Mouse (Mus musculus): ENCODE data around the gene Olfr328. TPM values are rescaled to one million over a fixed set of nuclear protein-coding genes. Genes with fewer than 3 reads are reported as not detected.

Gene Olfr328
- not detected in 2 replicates for total RNA-seq (2014; rRNA removed)
- polyA plus RNA-seq (2015; fragmentation: Nextera tagmentation; extraction: Ambion mirVana), result not detected in 2 replicates

DNA sequence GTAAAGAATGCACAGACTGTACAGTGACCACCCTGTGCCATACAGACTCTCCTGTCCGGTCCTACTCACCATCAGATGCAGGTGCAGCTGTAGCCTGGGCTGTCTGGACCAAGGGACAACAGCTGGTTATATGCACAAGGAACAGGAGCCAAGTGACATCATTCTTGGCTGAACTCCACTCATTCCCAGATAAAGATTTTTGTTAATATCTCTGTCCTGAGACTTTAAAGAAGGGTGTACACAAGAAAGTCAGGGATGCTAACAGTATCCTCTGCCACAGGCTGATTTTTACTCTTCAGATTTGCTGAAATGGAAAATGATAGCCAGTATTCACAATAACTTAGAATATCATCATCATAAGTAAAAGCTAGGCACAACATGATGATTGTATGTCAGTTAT is at the start of gene Olfr328:
Gene Olfr328 (minus strand): TSS at position 101 of the 400 bp plus-strand sequence.
- Histone ChIP-seq H3K27me3 (ENCODE audit: insufficient read depth, low read length) (no peaks in the 10 kb centered on the region), H3K9ac (replicated peaks; ENCODE audit: low read length) (no peak within 1 kb of the TSS), H3K36me3 (ENCODE audit: insufficient read depth, low read length) (no peaks in the 10 kb centered on the region), H3K9me3 (ENCODE audit: low read length) (no peaks in the 10 kb centered on the region), H3K4me1 (ENCODE audit: insufficient read depth, low read length) (no peaks in the 10 kb centered on the region), H3K4me2 (ENCODE audit: low read depth, low read length) (no peak within 1 kb of the TSS), H3K27ac (no peak within 1 kb of the TSS), H3K4me3 (ENCODE audit: low read length) (no peak within 1 kb of the TSS)
- DNase-seq (ENCODE audit: low spot score) (no peak), ATAC-seq (no peak)
- 71% methylated on average over 1 of the region's 1 CpGs for WGBS
- no peak for TF ChIP-seq CTCF (IDR thresholded peaks at IDR 0.05; ENCODE audit: low read depth)

DNA sequence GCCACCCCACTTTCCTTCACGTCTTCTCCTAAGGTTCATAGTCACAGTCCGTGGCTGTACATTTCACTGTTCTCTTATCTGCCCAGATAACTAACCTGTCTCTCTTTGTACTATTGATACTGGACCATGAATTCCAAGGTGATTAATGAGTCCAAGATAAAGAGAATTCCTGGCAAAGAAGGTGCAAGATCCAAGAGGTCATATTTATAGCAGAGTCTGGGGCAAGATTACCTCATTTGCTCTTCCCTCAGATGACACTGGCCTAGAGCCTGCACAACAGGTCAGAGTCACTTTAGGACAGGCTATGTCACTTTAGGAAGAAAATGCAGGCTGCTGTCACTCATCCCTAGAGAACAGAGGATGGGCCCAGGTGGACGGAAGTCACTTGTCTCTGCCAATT is 49.8 kb upstream of the Olfr328 start:
- Histone ChIP-seq H3K4me1 (ENCODE audit: insufficient read depth, low read length) (no peaks in the 10 kb centered on the region), H3K9ac (replicated peaks; ENCODE audit: low read length) (no peak overlapping the region), H3K9me3 (ENCODE audit: low read length) (no peaks in the 10 kb centered on the region), H3K27me3 (ENCODE audit: insufficient read depth, low read length) (no peaks in the 10 kb centered on the region), H3K4me2 (ENCODE audit: low read depth, low read length) (no peak overlapping the region), H3K4me3 (ENCODE audit: low read length) (no peak overlapping the region), H3K27ac (no peak overlapping the region), H3K36me3 (ENCODE audit: insufficient read depth, low read length) (no peaks in the 10 kb centered on the region)
- DNase-seq (ENCODE audit: low spot score) (no peak), ATAC-seq (no peak)
- WGBS, result 87% methylated on average over 3 of the region's 3 CpGs
- TF ChIP-seq CTCF (IDR thresholded peaks at IDR 0.05; ENCODE audit: low read depth), result no peak

DNA sequence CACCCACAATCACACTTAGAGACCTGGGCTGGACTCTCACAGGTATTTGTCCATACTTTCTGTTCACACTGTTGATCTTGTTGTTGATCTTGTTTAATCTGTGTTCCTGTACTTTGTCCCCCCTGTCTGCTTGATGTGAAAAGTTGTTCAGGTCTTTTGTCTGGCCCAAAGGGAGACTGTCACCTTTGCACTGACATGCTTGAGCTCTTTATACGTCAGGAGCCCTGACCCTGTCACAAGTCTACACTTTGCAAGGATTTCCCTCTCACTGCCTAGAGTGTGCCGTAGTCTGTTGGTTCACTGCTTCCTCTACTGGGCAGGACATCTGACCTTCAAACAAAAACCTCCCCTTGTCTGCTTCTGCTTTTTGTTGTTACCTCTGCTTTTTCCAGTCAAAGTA is 49.3 kb upstream of the Olfr328 start:
- no peak for TF ChIP-seq CTCF (IDR thresholded peaks at IDR 0.05; ENCODE audit: low read depth)

GRCm38 (mm10) chr11:58602800-58603560 is 47.5 kb upstream of the Olfr328 start:
- Histone ChIP-seq H3K4me3 (ENCODE audit: low read length) (no peak overlapping the region), H3K4me2 (ENCODE audit: low read depth, low read length) (no peak overlapping the region), H3K27me3 (ENCODE audit: insufficient read depth, low read length) (no peaks in the 10 kb centered on the region), H3K9me3 (ENCODE audit: low read length) (no peaks in the 10 kb centered on the region), H3K27ac (no peak overlapping the region), H3K9ac (replicated peaks; ENCODE audit: low read length) (no peak overlapping the region), H3K4me1 (ENCODE audit: insufficient read depth, low read length) (no peaks in the 10 kb centered on the region), H3K36me3 (ENCODE audit: insufficient read depth, low read length) (no peaks in the 10 kb centered on the region)
- DNase-seq (ENCODE audit: low spot score) (no peak), ATAC-seq (no peak)
- TF ChIP-seq CTCF (IDR thresholded peaks at IDR 0.05; ENCODE audit: low read depth), result no peak
- WGBS, result 82% methylated on average over 6 of the region's 6 CpGs

More for the DNA sequence above, 49.3 kb upstream of the Olfr328 start:
- Histone ChIP-seq H3K4me1 (ENCODE audit: insufficient read depth, low read length) (no peaks in the 10 kb centered on the region), H3K9me3 (ENCODE audit: low read length) (no peaks in the 10 kb centered on the region), H3K27me3 (ENCODE audit: insufficient read depth, low read length) (no peaks in the 10 kb centered on the region), H3K9ac (replicated peaks; ENCODE audit: low read length) (no peak overlapping the region), H3K4me2 (ENCODE audit: low read depth, low read length) (no peak overlapping the region), H3K27ac (no peak overlapping the region), H3K4me3 (ENCODE audit: low read length) (no peak overlapping the region), H3K36me3 (ENCODE audit: insufficient read depth, low read length) (no peaks in the 10 kb centered on the region)
- ATAC-seq, result no peak
- WGBS, result 69% methylated on average over 2 of the region's 2 CpGs
- no peak for DNase-seq (ENCODE audit: low spot score)

DNA sequence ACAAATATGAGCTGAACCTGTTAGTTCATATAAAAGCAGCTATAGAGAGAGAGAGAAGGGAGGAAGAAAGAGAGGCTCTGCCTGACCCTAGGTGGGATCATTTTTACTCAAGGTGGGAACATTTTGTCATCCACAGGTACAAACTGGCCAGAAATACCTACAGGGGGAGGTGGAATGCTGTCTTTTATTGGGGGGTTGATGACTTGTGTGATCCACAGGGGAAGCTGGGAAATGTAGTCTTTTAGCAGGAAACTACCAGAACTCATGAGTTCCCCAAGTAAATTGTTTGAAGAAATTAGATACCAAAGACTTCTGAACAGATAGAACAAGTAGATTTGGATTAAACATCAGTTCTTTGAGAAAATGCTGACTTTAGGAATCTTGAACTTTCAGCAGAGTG is 46.6 kb upstream of the Olfr328 start:
- H3K4me1 ChIP-seq (ENCODE audit: insufficient read depth, low read length), result no peaks in the 10 kb centered on the region
- H3K4me2 ChIP-seq (ENCODE audit: low read depth, low read length), result no peak overlapping the region
- no peak for TF ChIP-seq CTCF (IDR thresholded peaks at IDR 0.05; ENCODE audit: low read depth)

GRCm38 (mm10) chr11:58597837-58598236 is 42.4 kb upstream of the Olfr328 start:
- 87% methylated on average over 13 of the region's 13 CpGs for WGBS
- no peaks in the 10 kb centered on the region for H3K4me1 ChIP-seq (ENCODE audit: insufficient read depth, low read length)
- DNase-seq (ENCODE audit: low spot score), result no peak

More for the DNA sequence above, 46.6 kb upstream of the Olfr328 start:
- Histone ChIP-seq H3K36me3 (ENCODE audit: insufficient read depth, low read length) (no peaks in the 10 kb centered on the region), H3K4me3 (ENCODE audit: low read length) (no peak overlapping the region), H3K27ac (no peak overlapping the region), H3K27me3 (ENCODE audit: insufficient read depth, low read length) (no peaks in the 10 kb centered on the region), H3K9me3 (ENCODE audit: low read length) (no peaks in the 10 kb centered on the region), H3K9ac (replicated peaks; ENCODE audit: low read length) (no peak overlapping the region)
- ATAC-seq (no peak), DNase-seq (ENCODE audit: low spot score) (no peak)

GRCm38 (mm10) chr11:58594814-58595213 is 39.4 kb upstream of the Olfr328 start, which contains the start of gene Olfr324:
Gene Olfr324, plus strand, starts transcription at chr11:58595114.
- Histone ChIP-seq H3K9me3 (ENCODE audit: low read length) (no peaks in the 10 kb centered on the region), H3K27ac (no peak within 1 kb of the TSS), H3K36me3 (ENCODE audit: insufficient read depth, low read length) (no peaks in the 10 kb centered on the region), H3K9ac (replicated peaks; ENCODE audit: low read length) (no peak within 1 kb of the TSS), H3K4me3 (ENCODE audit: low read length) (no peak within 1 kb of the TSS), H3K4me1 (ENCODE audit: insufficient read depth, low read length) (no peaks in the 10 kb centered on the region), H3K27me3 (ENCODE audit: insufficient read depth, low read length) (no peaks in the 10 kb centered on the region), H3K4me2 (ENCODE audit: low read depth, low read length) (no peak within 1 kb of the TSS)
- TF ChIP-seq CTCF (IDR thresholded peaks at IDR 0.05; ENCODE audit: low read depth), result no peak
- 84% methylated on average over 6 of the region's 6 CpGs for WGBS
- ATAC-seq, result no peak
- DNase-seq (ENCODE audit: low spot score), result no peak

More at GRCm38 (mm10) chr11:58597837-58598236, 42.4 kb upstream of the Olfr328 start:
- H3K4me2 ChIP-seq (ENCODE audit: low read depth, low read length), result no peak overlapping the region
- no peaks in the 10 kb centered on the region for H3K9me3 ChIP-seq (ENCODE audit: low read length)
- H3K36me3 ChIP-seq (ENCODE audit: insufficient read depth, low read length), result no peaks in the 10 kb centered on the region
- H3K9ac ChIP-seq (replicated peaks; ENCODE audit: low read length), result no peak overlapping the region
- H3K4me3 ChIP-seq (ENCODE audit: low read length), result no peak overlapping the region
- H3K27ac ChIP-seq, result no peak overlapping the region
- H3K27me3 ChIP-seq (ENCODE audit: insufficient read depth, low read length), result no peaks in the 10 kb centered on the region
- TF ChIP-seq CTCF (IDR thresholded peaks at IDR 0.05; ENCODE audit: low read depth), result no peak
- no peak for ATAC-seq
